Mouse (Mus musculus): ENCODE results near the gene Kank3.
A peak's percentile ranks its signal among the peaks of the same experiment; 100 is the strongest.

The Kank3 gene

DNA sequence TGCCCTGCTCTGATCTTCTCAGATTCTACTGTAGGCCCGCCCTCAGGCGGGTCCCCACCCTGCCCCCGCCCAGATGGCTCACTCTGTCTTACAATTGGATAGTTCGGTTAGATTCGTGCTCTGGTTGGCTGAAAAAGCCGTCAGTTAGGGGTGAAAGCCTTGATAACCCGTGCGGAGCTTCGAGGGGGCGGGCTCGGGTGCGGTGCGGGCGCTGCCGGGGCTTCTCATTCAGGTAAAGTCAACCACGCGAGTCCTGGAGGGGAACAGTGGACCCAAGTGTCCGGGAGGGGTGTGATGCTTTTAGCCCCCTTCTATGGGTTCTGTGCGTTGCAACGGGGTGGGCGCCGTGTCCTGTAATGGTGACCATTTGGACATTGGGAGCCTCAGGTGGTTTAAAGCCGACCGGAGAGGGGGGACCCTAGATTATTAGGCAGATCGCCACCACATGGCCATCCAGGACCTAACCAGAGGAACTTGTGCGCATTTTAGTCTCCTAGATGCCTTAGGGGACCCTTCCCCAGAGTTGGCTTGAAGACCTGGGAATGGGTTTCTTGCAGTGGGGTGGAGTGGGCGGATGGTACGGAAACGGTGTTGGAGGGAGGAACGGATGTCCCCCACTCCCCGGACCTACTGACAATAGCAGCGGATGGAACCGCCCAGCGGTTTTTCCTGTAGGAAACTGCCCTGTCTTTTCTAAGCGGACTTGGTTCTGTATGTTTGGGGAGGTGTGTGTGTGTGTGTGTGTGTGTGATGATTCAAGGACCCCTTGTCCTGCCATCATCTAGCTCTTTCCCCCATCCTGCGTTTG is at the start of gene Kank3:
Gene Kank3, plus strand, starts transcription at position 186 of the 808 bp plus-strand sequence.
- peak; percentile 96 for DNase-seq (ENCODE audit: low read depth)

DNA sequence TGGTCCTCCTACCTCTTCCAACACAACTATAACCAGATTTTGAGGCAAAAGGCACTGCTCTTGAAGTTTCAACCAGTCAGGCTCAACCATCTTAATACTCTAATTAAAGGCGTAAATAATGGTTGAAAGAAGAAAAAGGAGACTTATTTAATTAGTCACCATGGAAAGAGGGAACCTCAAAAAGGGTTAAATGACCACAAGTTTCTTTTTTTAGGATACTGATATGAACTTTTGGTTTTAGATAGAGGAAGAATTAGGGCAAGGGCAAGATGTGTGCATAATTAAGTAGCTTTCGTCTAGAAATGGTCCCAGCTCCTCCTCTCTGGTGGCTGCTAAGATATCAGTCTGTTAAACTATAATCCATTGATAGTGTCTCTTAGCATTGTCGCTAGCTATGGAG is 43.9 kb upstream of the Kank3 start:
- no peak for DNase-seq (ENCODE audit: low read depth)

GRCm38 (mm10) chr17:33771617-33772016 is 38.7 kb upstream of the Kank3 start:
- DNase-seq (ENCODE audit: low read depth) = no peak

- no peak for DNase-seq (ENCODE audit: low read depth)
Observed at GRCm38 (mm10) chr17:33773426-33773825, 36.9 kb upstream of the Kank3 start.

GRCm38 (mm10) chr17:33773871-33774572 is 36.3 kb upstream of the Kank3 start:
- no peak for DNase-seq (ENCODE audit: low read depth)

- DNase-seq (ENCODE audit: low read depth) = no peak
Observed at GRCm38 (mm10) chr17:33774573-33775155, 35.7 kb upstream of the Kank3 start.

DNA sequence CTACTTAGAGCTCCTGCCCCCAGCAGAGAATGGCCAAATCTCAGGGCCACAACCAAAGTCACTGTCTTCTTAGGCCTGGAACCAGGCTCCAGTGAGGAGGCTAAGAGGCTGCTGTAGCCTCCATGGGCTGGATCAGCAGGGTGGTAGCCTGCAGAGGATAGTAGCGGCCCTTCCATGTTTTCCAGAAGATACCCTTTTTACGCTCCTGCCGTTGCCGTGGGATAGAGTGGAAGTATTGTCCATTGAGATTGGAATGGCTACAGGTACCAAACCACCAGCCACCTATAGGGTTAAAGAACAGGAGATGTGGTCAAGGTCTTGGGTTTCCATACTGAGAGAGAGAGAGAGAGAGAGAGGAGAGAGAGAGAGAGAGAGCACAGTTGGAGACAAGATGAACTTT is 35.0 kb upstream of the Kank3 start:
- no peak for DNase-seq (ENCODE audit: low read depth)

DNA sequence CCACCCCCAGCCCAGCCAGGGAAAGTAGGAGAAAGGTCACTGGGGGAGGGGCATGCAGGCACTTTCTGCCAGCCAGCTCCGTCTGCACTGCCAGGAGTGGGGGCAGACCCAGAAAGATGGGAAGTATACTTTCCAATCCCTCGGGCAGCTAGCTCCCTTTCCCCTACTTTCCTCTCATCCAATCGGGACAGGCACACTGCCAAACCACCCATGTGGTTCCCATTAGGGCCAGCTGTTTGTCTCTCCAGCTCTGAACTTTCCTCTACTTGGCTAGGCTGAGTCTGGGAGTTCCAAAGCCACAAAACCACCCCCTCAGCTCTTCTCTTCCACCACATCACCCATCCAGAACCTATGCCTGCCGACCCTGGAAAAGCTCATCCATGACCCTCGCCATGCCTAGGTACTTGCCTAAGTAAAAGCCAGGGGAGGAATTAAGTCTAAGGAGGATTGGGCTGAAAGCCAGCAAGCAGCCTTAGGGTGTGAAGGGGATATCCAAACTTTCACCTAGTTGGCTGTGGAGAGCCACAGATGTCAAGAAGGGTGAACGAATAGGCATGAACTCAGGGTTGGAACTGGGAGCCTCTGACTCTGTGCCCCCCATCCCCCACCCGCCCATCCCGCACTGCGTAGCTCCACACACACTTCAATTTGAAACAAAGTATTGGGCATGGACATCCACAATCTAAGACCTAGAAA is 30.9 kb upstream of the Kank3 start:
- peak; percentile 100 for DNase-seq (ENCODE audit: low read depth)

DNA sequence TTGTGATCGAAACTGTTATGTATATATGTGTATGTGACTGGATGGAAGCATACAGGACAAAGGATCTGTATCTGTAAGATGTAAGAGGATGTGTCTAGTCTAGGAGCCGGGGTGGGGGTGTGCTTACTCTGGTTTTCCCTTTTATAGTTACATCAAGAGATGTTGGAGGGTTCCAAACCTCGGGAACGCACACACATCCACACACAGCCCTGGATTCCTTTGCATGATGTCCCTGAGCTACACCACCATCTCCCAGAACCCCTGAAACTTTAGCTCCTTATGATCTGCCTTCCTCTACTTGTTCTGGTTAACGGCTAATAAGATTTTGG is 30.4 kb upstream of the Kank3 start:
- peak; percentile 61 for DNase-seq (ENCODE audit: low read depth)

DNA sequence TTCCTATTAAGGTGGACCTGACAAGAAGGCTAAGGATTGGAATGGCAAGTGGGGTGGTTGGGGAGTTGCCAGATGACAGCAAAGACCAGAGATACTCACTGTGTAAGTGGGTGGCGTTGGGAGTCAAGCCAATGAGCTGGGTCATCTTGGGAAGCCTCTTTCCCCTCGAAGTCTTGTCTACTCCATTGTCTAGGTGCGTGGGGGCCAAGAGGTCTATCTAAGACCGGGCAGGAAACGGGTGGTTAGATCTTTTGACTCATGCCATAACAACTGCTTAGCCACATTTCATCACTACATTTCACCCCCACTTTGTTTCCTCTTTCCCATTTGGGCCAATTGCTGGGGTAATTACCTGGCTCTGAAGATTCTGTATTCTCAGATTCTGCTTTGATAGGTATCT is 29.9 kb upstream of the Kank3 start:
- peak; percentile 85 for DNase-seq (ENCODE audit: low read depth)

DNA sequence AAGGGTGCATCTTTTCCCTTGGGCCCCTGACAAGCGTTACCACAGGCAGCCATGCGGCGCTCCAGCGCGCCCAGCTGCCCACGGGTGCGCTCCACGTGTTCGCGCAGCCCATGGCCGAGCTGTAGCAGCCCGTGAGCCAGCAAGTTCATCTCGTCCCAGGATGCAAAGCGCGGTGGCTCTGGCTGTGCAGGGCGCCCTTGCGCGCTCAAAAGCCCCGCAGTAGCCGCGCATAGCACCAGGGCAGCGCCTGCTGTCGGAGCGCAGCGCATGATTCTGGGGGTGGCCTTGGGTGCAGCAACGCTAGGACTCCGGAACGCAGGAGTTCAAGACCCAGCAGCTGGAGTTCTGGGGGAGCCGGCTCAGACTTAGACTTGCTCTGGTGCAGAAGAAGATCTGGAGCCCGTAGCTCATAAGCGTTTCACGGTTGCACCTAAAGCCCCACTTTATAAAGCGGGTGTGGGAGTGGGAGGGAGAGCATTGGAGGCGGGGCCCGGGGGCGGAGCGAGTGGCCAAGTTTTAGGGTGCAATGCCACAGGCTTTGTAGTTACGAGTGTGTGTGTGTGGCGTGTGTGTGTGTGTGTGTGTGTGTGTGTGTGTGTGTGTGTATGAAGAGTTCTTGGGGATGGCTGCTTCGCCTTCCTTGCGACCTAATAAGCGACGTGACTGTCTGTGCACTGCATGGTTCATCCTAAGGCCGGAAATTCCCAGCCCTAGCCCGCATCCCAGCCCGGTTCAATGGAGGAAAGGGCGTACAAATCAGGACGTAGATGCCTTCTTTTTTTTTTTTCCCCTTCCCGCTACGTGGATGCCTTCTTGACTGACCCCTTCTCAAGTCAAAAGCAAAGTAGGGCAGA is 29.0 kb upstream of the Kank3 start, which contains the start of gene Angptl4:
Gene Angptl4, minus strand, starts transcription at position 707 of the 854 bp plus-strand sequence.
- peak; percentile 92 for DNase-seq (ENCODE audit: low read depth)

- DNase-seq (ENCODE audit: low read depth) = peak; percentile 61
Observed at GRCm38 (mm10) chr17:33782067-33782466, 28.3 kb upstream of the Kank3 start.

GRCm38 (mm10) chr17:33783408-33783807 is 26.9 kb upstream of the Kank3 start:
- peak; percentile 99 for DNase-seq (ENCODE audit: low read depth)

DNA sequence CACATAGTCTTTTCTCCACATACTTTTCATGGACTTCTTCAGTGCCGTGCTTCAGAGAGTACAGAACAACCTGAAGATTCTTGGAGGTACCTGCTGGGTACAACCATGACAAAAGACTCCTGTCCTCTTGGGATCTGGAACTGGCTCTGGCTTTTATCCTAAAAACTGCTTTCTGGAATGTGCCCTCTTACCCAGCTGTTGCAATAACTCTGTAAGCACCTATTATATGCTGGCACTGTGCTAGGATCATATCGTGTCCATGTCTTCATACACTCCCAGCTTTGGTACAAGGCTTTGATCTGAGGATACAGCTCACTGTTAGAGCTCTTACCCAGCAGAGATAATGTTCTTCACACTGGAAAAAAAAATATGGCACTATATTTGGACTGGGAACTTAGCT is 25.4 kb upstream of the Kank3 start:
- peak; percentile 39 for DNase-seq (ENCODE audit: low read depth)

- DNase-seq (ENCODE audit: low read depth) = no peak
Observed at GRCm38 (mm10) chr17:33786375-33786774, 23.9 kb upstream of the Kank3 start.

- no peak for DNase-seq (ENCODE audit: low read depth)
Observed at GRCm38 (mm10) chr17:33788732-33789131, 21.6 kb upstream of the Kank3 start.

DNA sequence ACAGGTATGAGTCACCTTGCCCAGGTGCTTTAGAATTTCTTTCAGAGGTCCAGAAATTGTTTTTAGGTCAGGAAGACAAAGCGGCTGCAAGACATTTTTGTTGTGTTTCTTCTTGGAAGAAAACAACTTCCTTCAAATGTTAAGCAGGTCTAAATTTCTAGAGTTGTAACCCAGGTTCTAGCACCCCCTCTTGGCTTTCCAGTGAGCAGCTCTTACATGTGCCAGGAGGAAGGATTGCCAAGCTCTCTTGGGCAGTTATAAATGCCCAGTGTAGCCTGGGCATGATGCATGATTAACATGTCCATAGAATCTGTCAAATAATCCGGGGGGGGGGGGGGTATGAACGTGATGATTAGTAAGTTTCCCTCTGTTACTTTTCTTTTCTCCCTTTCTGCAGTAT is 12.0 kb upstream of the Kank3 start:
- DNase-seq (ENCODE audit: low read depth) = peak; percentile 75

GRCm38 (mm10) chr17:33799277-33799676 is 11.0 kb upstream of the Kank3 start:
- no peak for DNase-seq (ENCODE audit: low read depth)

- DNase-seq (ENCODE audit: low read depth) = peak; percentile 56
Observed at GRCm38 (mm10) chr17:33802221-33802620, 8.1 kb upstream of the Kank3 start.

GRCm38 (mm10) chr17:33804205-33804604 is 6.1 kb upstream of the Kank3 start:
- no peak for DNase-seq (ENCODE audit: low read depth)

DNA sequence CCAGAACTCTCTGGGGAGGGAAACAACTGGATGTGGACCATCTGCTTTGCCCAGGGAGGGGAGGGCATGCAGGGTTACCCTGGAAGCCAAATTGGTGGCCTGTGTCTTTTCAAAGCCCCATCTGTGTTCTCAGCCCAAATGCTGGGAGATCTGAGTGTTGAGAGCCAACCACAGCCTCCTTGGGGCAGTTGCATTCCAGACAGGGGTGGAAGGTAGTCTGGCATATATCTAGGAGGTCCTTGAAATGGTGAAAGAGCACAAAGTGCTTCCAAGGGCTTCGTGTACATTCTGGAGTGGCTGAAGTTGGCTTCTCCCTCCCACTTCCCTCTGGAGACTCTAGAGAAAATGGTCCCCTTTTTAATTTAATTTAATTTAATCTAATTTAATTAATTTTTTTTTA is 5.6 kb upstream of the Kank3 start:
- DNase-seq (ENCODE audit: low read depth) = no peak
